Mouse (Mus musculus) spleen, adult 18-20 months (tissue): ENCODE measurements around the gene Olfr844.

Source experiments
- DNase-seq, 2 experiments: peaks; one replicate each; pipeline ENCODE4 v3.0.0; 2022; ENCODE audit warnings: mixed read lengths in 2 of 2

Gene Olfr844

GRCm38 (mm10) chr9:19316047-19316446, at the start of gene Olfr844:
Gene Olfr844 (plus strand): TSS chr9:19316347.
- DNase-seq, result no peak

GRCm38 (mm10) chr9:19336157-19336556, 20.0 kb downstream of the Olfr844 start, which contains the start of gene Olfr845:
Gene Olfr845 (plus strand): TSS chr9:19336457.
- DNase-seq, result no peak

- DNase-seq, result no peak
These were observed 47.8 kb downstream of the Olfr844 start, which contains the start of gene Olfr846 for GRCm38 (mm10) chr9:19363905-19364304. Gene Olfr846 (minus strand): TSS chr9:19364005.
